Mouse (Mus musculus): ENCODE measurements at regions not wholly inside any gene's neighbourhood (a gene's known extent, or its start where the extent isn't known, plus 50 kb on each side); places are given as distances from the start of the nearest gene placed in this dataset.

- TF ChIP-seq EP300 (optimal IDR thresholded peaks at IDR 0.05) (no peak), CTCF (IDR thresholded peaks at IDR 0.05; ENCODE audit: low read depth) (no peak)
Observed at GRCm38 (mm10) chr17:4265946-4266345, 569.9 kb upstream of the Nox3 start.
